Mouse (Mus musculus): ENCODE measurements around the gene Lipo1.
"Not testable (repeated sequence)": the region's sequence is repeated elsewhere in the genome, so short reads cannot be mapped to it uniquely, and the experiment has no call there.

DNA sequence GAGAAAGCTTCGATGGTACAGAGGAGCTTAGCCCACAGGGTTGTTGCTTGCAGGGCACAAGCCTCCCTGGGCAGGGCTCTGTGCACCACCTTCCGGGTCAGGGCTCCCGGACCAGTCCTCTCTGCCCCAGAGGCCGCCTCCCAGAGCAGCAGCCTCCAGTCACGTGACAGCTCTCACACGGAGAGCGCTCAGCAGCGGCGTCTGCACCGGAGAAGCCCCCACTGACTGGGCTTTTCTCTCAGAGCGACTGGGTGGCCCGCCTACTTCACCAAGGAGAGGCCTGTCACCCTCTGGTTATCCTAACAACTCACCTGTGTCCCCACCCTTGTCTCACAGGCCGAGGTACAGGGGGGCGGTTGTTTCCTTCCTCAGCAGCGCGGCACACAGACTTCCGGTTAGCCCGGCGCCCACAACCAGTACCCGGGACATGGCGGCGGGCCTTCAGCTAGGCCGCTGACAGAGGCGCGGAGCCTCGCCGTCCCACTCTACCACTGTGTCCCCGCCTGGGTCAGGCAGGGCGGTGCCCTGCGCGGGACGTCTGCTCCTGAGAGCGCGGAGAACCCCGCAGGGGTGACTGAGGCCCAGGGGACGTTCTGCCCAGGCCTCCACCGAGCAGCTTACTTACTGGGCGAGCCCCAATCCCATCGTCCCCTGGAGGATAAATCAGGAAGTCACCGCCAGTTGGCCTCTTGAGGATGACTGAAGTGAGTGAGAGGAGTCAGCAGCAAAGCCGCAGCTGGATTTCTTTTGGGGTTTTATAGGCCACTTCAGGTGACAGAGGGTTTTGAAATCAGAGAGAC is 25.8 kb downstream of the Lipo1 start, which contains the start of gene Lipo3:
- not testable (repeated sequence) for TF ChIP-seq CTCF (IDR thresholded peaks at IDR 0.05; ENCODE audit: low read depth, low read length); GATA1 (IDR thresholded peaks at IDR 0.05; ENCODE audit: borderline replicate concordance, low read length); TAL1 (conservative IDR thresholded peaks at IDR 0.05; ENCODE audit: low read depth, low read length)
